Mouse (Mus musculus) thymus, postnatal 0 days (tissue): Measurements from ENCODE around the gene Lasp1. TPM values are rescaled to one million over a fixed set of nuclear protein-coding genes. Genes with fewer than 3 reads are reported as not detected.

Source experiments
- DNase-seq: peaks from one replicate; pipeline ENCODE4 v3.0.0-alpha.2; 2015; ENCODE audit warnings: low spot score
- polyA plus RNA-seq: library from polyadenylated mRNA; unstranded; fragments of >200 nt; fragmentation: Nextera tagmentation; extraction: Ambion mirVana; gene quantifications from 2 replicates; pipeline ENCODE4 v1.2.1, GENCODE M21; 2015

The Lasp1 gene
- polyA plus RNA-seq, 1 experiment from 2014 or later: 98.7 TPM

- DNase-seq: peak; percentile 79
These were observed 5.6 kb upstream of the Lasp1 start for GRCm38 (mm10) chr11:97793165-97793564.

GRCm38 (mm10) chr11:97796910-97797309 lies 1.9 kb upstream of the Lasp1 start:
- peak; percentile 80 for DNase-seq

GRCm38 (mm10) chr11:97797369-97798082 lies 1.3 kb upstream of the Lasp1 start:
- no peak for DNase-seq

- no peak for DNase-seq
These were observed 741 bp upstream of the Lasp1 start for GRCm38 (mm10) chr11:97798083-97798435.

GRCm38 (mm10) chr11:97799146-97799993 lies 570 bp downstream of the Lasp1 start:
- DNase-seq: peak; percentile 78

- DNase-seq: peak; percentile 80
These were observed 1.3 kb downstream of the Lasp1 start for GRCm38 (mm10) chr11:97799994-97800690.

GRCm38 (mm10) chr11:97800691-97801408 lies 2.0 kb downstream of the Lasp1 start:
- peak; percentile 46 for DNase-seq

- DNase-seq: no peak
These were observed 2.8 kb downstream of the Lasp1 start for GRCm38 (mm10) chr11:97801409-97802193.

GRCm38 (mm10) chr11:97802194-97802470 lies 3.3 kb downstream of the Lasp1 start:
- DNase-seq: no peak

GRCm38 (mm10) chr11:97802495-97802894 lies 3.7 kb downstream of the Lasp1 start:
- no peak for DNase-seq

GRCm38 (mm10) chr11:97803847-97804246 lies 5.0 kb downstream of the Lasp1 start:
- DNase-seq: no peak

GRCm38 (mm10) chr11:97804841-97805661 lies 6.3 kb downstream of the Lasp1 start:
- DNase-seq: no peak

- no peak for DNase-seq
These were observed 7.1 kb downstream of the Lasp1 start for GRCm38 (mm10) chr11:97805662-97806612.

- no peak for DNase-seq
These were observed 7.8 kb downstream of the Lasp1 start for GRCm38 (mm10) chr11:97806613-97806964.

GRCm38 (mm10) chr11:97807626-97808025 lies 8.8 kb downstream of the Lasp1 start:
- DNase-seq: no peak

GRCm38 (mm10) chr11:97808093-97808492 lies 9.3 kb downstream of the Lasp1 start:
- DNase-seq: peak; percentile 76

- DNase-seq: no peak
These were observed 9.9 kb downstream of the Lasp1 start for GRCm38 (mm10) chr11:97808621-97809234.
